Mouse (Mus musculus) midbrain, embryonic 15.5 days (tissue): ENCODE data around the gene Pemt. TPM values are rescaled to one million over a fixed set of nuclear protein-coding genes. Genes with fewer than 3 reads are reported as not detected.

Experiments used
- ATAC-seq: fragments of 200-750 bp; cut with Nextera tagmentation; replicated peaks from 2 replicates; pipeline ENCODE4 v1.8.0; 2017; ENCODE audit warnings: moderate TSS enrichment
- H3K27ac ChIP-seq: fragments of 300-500 bp; sonication (generic); 2 replicates; pipeline ENCODE4 v1.5.1; 2015; ENCODE audit warnings: mild to moderate bottlenecking, inconsistent platforms
- H3K27me3 ChIP-seq: fragments of 300-500 bp; sonication (generic); replicated peaks from 2 replicates; pipeline ENCODE4 v1.6.1; 2015; ENCODE audit warnings: inconsistent platforms
- H3K36me3 ChIP-seq: fragments of 300-500 bp; sonication (generic); replicated peaks from 2 replicates; pipeline ENCODE4 v1.6.1; 2015; ENCODE audit warnings: inconsistent platforms
- H3K4me1 ChIP-seq: fragments of 300-500 bp; sonication (generic); 2 replicates; pipeline ENCODE4 v1.6.1; 2015; ENCODE audit warnings: inconsistent platforms
- H3K4me2 ChIP-seq: fragments of 300-500 bp; sonication (generic); 2 replicates; pipeline ENCODE4 v1.6.1; 2015; ENCODE audit warnings: inconsistent platforms, mild to moderate bottlenecking, moderate library complexity
- H3K4me3 ChIP-seq: fragments of 300-500 bp; sonication (generic); 2 replicates; pipeline ENCODE4 v1.5.1; 2015; ENCODE audit warnings: mild to moderate bottlenecking, inconsistent platforms
- H3K9ac ChIP-seq: fragments of 300-500 bp; sonication (generic); 2 replicates; pipeline ENCODE4 v1.6.1; 2015; ENCODE audit warnings: mild to moderate bottlenecking, inconsistent platforms
- H3K9me3 ChIP-seq: fragments of 300-500 bp; sonication (generic); 2 replicates; pipeline ENCODE4 v1.6.1; 2016; ENCODE audit warnings: inconsistent platforms
- WGBS: fragments of 180-500 bp; shearing (Covaris S2); methylation state at CpG from one replicate; pipeline ENCODE4 v1.1.7; 2015; ENCODE audit warnings: mixed read lengths; 5-methylcytosine and 5-hydroxymethylcytosine counted together
- polyA plus RNA-seq: library from polyadenylated mRNA; unstranded; fragments of >200 nt; fragmentation: Nextera tagmentation; extraction: Ambion mirVana; gene quantifications from 2 replicates; pipeline ENCODE4 v1.2.1, GENCODE M21; 2015

Pemt gene
- polyA plus RNA-seq, 1 experiment from 2014 or later = 8.4 TPM

DNA sequence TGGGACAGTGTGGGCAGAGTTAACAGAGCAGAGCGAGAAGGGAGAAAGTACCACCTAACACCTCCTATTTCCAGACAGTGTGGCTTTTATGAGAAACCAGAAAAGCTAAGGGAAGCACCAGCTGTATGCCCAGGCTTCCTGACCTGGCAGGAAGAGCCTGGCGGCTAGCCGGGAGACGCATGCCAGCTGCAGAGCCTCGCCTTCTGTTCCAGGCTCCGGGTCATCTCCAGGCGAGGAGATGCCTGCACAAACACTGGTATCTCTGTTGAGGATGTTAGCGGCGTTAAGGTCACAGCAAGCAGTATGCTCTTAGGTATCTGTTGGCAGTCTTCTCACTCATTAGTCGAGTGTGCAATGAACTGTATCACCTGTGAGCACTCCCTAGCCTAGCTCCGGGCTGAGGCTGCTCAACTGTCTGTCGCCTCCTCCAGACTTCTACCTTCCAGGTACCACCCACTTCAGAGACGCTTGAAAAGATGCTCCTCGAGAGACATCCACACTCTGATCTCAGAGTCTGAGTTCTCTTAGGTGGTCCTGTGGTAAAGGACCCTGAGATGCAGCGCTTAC lies 27.7 kb upstream of the Pemt start:
- no peaks in the 10 kb centered on the region for H3K27me3 ChIP-seq
- no peaks in the 10 kb centered on the region for H3K9me3 ChIP-seq
- no peak for ATAC-seq
- H3K36me3 ChIP-seq = no peaks in the 10 kb centered on the region
- 79% methylated on average over 15 of the region's 15 CpGs for WGBS
- H3K4me3 ChIP-seq = no peak overlapping the region
- peaks cover 3% of the 10 kb centered on the region; the same call in 1 of the 2 replicates for H3K4me1 ChIP-seq
- no peak overlapping the region for H3K4me2 ChIP-seq
- no peak overlapping the region for H3K9ac ChIP-seq
- no peak overlapping the region for H3K27ac ChIP-seq

DNA sequence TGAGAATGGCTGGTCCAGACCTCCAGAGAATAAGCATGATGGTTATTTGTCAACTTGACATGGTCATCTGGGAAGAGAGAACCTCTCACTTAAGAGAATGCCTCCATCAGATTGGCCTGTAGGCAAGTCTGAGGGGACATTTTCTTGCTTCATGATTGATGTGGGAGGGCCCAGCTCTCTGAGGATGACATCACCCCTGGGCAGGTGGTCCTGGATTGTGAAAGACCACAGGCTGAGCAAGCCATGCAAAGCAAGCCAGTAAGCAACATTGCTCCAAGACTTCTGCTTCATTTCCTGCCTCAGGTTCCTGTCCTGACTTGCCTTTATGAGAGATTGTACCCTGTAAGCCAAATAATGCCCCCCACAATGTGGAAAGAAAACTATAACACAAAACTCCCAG lies 26.8 kb upstream of the Pemt start:
- no peaks in the 10 kb centered on the region for H3K36me3 ChIP-seq
- no peak overlapping the region for H3K27ac ChIP-seq
- no peak overlapping the region for H3K9ac ChIP-seq
- ATAC-seq = no peak
- peaks cover 3% of the 10 kb centered on the region; the same call in 1 of the 2 replicates for H3K4me1 ChIP-seq
- no peak overlapping the region for H3K4me3 ChIP-seq
- H3K27me3 ChIP-seq = no peaks in the 10 kb centered on the region
- H3K9me3 ChIP-seq = no peaks in the 10 kb centered on the region
- no peak overlapping the region for H3K4me2 ChIP-seq

DNA sequence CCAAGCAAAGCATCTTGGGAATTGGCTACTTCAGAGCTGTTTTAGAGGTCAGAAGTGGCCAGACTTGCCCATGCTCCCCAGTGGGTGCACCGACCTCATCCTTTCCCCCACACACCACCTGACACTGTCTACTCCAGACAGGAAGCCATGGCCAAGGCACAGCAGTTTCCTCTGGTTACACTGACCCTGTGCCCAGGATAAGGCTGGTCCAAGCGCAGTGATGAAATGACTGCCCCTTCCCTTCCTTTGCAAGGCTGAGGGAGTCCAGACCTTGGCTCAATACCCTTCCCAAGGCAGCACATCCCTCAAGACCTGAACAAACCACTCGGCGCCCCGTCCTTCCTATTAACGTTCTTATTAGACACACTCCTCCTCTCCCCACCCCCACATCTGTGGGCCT lies 24.9 kb upstream of the Pemt start:
- no peaks in the 10 kb centered on the region for H3K27me3 ChIP-seq
- H3K9ac ChIP-seq = no peak overlapping the region
- no peaks in the 10 kb centered on the region for H3K9me3 ChIP-seq
- H3K4me3 ChIP-seq = no peak overlapping the region
- H3K36me3 ChIP-seq = no peaks in the 10 kb centered on the region
- WGBS = 97% methylated on average over 6 of the region's 6 CpGs
- H3K27ac ChIP-seq = no peak overlapping the region
- H3K4me1 ChIP-seq = peaks cover 3% of the 10 kb centered on the region; the same call in 1 of the 2 replicates
- ATAC-seq = no peak
- no peak overlapping the region for H3K4me2 ChIP-seq

DNA sequence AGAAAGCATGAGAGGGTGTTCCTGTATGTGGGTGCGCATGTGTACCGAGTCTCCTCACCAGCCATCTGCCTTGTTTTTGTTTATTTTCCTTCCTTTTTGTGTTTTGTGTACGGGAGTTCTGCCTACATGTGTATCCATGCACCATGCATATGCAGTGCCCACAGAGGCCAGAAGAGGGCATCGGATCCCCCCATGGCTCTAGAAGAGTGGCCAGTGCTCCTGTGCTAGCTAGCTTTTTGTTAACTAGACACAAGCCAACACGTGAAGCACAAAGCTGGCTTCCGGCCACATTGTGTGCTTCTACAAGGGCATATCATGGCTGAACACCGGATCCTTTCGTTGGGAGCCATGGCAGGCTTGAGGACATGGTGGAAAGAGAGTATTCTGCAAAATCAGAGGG lies 24.3 kb upstream of the Pemt start:
- no peak for ATAC-seq
- Histone ChIP-seq H3K9ac (no peak overlapping the region), H3K4me2 (no peak overlapping the region), H3K27me3 (no peaks in the 10 kb centered on the region), H3K4me1 (peaks cover 3% of the 10 kb centered on the region; the same call in 1 of the 2 replicates), H3K36me3 (no peaks in the 10 kb centered on the region), H3K9me3 (no peaks in the 10 kb centered on the region), H3K4me3 (no peak overlapping the region), H3K27ac (no peak overlapping the region)
- WGBS = 31% methylated on average over 8 of the region's 8 CpGs

DNA sequence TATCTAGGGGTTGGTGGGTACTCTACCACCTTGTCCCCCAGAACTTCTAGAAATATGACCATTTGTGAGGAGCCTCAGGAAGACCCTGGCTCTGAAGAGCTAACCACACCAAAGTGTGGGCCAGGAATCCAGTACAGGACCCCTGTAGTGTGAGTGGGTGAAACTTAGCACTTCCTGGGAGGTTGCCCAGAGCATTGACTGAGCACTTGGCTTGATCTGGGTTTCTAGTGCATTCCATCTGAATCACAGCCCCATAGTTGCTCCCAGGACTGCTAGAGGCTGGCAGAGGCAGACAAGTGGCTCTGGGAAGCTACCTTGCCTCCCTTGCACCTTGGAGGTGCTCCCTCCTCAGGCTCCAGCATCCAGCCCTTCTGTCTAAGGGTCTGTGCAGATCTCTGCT lies 22.3 kb upstream of the Pemt start:
- H3K9me3 ChIP-seq = no peaks in the 10 kb centered on the region
- H3K27me3 ChIP-seq = no peaks in the 10 kb centered on the region
- ATAC-seq = no peak
- no peak overlapping the region for H3K27ac ChIP-seq
- no peak overlapping the region for H3K4me2 ChIP-seq
- H3K4me1 ChIP-seq = peaks cover 3% of the 10 kb centered on the region; the same call in 1 of the 2 replicates
- H3K9ac ChIP-seq = no peak overlapping the region
- no peak overlapping the region for H3K4me3 ChIP-seq
- no peaks in the 10 kb centered on the region for H3K36me3 ChIP-seq

DNA sequence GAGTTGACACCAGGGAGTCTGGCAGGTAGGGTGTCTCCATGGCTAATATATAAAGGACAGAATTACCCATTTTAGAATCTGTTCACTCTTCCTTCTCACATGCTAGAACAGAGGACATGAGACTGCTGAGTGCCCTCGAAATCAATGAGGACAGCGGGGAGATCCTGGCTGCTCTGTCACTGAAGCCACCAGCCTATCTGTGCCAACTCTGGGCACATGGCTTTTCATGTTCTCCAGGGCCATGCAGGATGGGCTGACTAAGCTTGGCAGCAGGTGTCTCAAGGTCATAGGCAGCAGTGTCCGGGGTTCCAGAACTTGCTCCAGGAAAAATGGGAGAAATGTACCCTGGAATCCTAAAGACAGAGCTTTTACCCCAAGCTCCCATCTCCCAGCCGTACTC lies 21.4 kb upstream of the Pemt start:
- Histone ChIP-seq H3K36me3 (no peaks in the 10 kb centered on the region), H3K9me3 (no peaks in the 10 kb centered on the region), H3K27ac (no peak overlapping the region), H3K27me3 (no peaks in the 10 kb centered on the region), H3K9ac (no peak overlapping the region), H3K4me2 (no peak overlapping the region), H3K4me3 (no peak overlapping the region), H3K4me1 (peaks cover 3% of the 10 kb centered on the region; the same call in 1 of the 2 replicates)
- 93% methylated on average over 4 of the region's 4 CpGs for WGBS
- ATAC-seq = no peak

DNA sequence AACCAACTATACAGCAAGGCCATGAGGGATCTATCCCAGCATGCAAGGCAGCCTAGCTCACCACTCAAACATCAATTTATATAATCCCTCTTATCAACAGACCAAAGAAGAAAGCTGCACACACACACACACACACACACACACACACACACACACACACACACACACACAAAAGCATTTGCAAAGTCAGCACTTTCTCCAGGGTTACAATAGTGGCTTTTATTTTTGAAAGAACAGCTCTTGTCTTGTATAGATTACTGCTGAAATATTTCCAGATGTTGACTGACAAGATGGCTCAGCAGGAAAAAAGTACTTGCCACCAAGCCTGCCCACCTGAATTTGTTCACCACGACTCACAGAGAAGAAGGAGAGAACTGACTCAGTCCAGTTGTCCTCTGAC lies 19.0 kb upstream of the Pemt start:
- 70% methylated on average over 1 of the region's 1 CpGs for WGBS
- Histone ChIP-seq H3K27me3 (no peaks in the 10 kb centered on the region), H3K4me1 (no peaks in the 10 kb centered on the region), H3K9me3 (no peaks in the 10 kb centered on the region), H3K36me3 (no peaks in the 10 kb centered on the region), H3K4me3 (no peak overlapping the region), H3K27ac (0 out of 2 replicates have a peak overlapping the region, but pooled peaks have one; percentile 7), H3K4me2 (no peak overlapping the region), H3K9ac (no peak overlapping the region)
- no peak for ATAC-seq

DNA sequence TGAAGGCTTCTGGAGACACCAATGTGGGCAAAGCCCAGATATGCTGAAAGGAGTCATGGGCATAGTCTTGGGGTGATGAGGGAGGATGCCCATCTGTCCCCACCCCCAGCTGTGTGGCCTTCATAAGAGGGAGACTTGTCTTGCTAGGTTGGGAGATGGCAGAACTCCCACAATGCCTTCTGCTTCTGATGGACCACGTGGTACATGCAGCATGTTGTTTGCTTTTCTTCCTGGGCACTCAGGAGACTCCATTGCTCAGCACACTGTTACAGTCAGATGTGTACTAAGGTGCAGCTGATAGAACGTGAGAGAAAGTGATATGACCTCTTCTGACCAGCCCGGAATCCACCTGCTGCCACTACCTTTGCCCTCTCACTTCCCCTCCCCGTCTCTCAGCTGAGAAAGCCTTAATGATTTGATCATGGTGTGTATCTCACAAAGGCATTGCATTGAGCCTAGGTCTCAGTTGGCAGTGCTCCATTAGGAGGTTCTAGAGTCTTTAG lies 15.3 kb upstream of the Pemt start:
- H3K27ac ChIP-seq = no peak overlapping the region
- H3K4me2 ChIP-seq = no peak overlapping the region
- 81% methylated on average over 4 of the region's 4 CpGs for WGBS
- no peaks in the 10 kb centered on the region for H3K27me3 ChIP-seq
- no peaks in the 10 kb centered on the region for H3K4me1 ChIP-seq
- no peak overlapping the region for H3K4me3 ChIP-seq
- ATAC-seq = no peak
- no peaks in the 10 kb centered on the region for H3K9me3 ChIP-seq
- H3K36me3 ChIP-seq = no peaks in the 10 kb centered on the region
- no peak overlapping the region for H3K9ac ChIP-seq

DNA sequence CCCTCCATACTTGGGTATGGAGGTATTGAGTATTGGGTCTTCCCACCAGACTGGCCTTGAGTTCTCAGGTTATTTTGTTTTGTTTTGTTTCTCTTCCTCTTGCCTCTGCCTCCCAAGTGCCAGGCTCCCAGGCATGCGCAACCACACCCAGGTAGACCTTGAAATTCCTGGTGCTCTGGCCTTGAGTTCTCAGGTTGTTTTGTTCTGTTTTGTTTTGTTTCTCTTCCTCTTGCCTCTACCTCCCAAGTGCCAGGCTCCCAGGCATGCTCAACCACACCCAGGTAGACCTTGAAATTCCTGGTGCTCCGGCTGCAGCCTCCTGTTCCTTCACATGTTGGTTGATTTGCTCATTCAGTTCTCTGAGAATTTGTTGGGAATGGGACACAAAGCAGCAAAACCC lies 13.7 kb upstream of the Pemt start:
- 97% methylated on average over 2 of the region's 2 CpGs for WGBS
- no peak for ATAC-seq
- Histone ChIP-seq H3K27me3 (no peaks in the 10 kb centered on the region), H3K4me3 (no peak overlapping the region), H3K9ac (no peak overlapping the region), H3K27ac (no peak overlapping the region), H3K4me2 (no peak overlapping the region), H3K4me1 (no peaks in the 10 kb centered on the region), H3K9me3 (no peaks in the 10 kb centered on the region), H3K36me3 (no peaks in the 10 kb centered on the region)

DNA sequence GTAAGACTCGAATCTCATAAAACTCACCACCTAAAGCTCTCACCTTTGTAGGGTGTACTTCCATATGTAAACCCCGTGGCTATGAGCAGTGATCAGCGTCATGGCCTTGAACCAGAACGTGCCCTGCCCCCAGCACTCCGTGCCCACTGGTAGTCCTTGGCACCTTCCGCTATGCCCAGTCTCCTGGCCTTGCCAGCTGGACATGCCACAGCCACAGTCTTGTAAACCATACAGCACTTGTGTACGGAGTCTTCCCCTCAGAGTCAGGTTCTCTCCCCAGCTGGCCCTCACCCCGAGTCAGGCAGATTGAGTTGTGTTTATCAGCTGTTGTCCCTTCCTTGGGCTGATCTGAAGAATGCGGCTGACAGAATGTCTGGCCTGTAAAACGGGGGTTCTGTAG lies 12.2 kb upstream of the Pemt start:
- H3K9me3 ChIP-seq = no peaks in the 10 kb centered on the region
- H3K36me3 ChIP-seq = no peaks in the 10 kb centered on the region
- H3K27me3 ChIP-seq = no peaks in the 10 kb centered on the region
- no peaks in the 10 kb centered on the region for H3K4me1 ChIP-seq
- H3K4me3 ChIP-seq = no peak overlapping the region
- no peak overlapping the region for H3K4me2 ChIP-seq
- WGBS = 86% methylated on average over 10 of the region's 10 CpGs
- no peak for ATAC-seq
- no peak overlapping the region for H3K9ac ChIP-seq
- H3K27ac ChIP-seq = no peak overlapping the region

DNA sequence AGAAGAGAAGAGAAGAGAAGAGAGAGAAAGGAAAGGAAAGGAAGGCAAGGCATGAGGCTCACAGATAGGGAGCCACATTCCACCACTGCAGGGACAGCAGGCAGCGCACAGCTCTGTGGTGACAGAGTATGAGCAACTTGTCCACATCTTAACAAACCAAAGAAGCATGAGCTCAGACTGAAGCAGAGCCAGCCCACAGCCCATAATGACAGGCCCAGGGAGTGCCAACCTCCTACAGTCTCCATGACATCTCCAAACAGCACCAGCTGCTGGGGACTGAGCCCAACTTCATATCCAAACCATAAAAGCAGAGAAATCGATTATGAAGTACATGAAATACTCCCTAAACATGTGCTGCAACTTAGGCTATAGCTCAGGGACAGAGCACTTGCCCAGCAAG lies 11.7 kb upstream of the Pemt start:
- ATAC-seq = no peak
- Histone ChIP-seq H3K4me1 (no peaks in the 10 kb centered on the region), H3K27ac (no peak overlapping the region), H3K36me3 (no peaks in the 10 kb centered on the region), H3K4me3 (no peak overlapping the region), H3K4me2 (no peak overlapping the region), H3K27me3 (no peaks in the 10 kb centered on the region), H3K9me3 (no peaks in the 10 kb centered on the region), H3K9ac (no peak overlapping the region)
- WGBS = 77% methylated on average over 2 of the region's 2 CpGs

DNA sequence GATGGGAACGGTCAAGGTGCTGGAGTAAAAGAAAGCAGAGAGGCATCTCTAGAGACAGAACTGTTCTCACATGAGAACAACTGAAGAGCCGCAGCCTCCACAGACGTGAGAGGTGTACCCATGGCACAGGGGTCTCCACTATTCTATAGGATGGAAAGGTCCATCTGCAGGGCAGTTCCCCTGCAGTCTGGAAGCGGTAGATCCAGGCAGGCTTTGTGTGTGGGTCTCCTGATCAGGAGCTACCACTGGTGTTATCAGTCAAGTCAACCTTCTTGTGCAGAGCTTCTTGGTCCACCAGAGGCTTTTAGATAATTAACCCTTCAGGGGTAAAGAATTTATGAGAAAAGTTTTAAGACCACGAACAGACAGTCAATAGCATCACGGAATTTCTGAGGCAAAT lies 10.2 kb upstream of the Pemt start:
- H3K36me3 ChIP-seq = no peaks in the 10 kb centered on the region
- no peak overlapping the region for H3K4me2 ChIP-seq
- WGBS = 85% methylated on average over 6 of the region's 6 CpGs
- no peak overlapping the region for H3K27ac ChIP-seq
- no peaks in the 10 kb centered on the region for H3K9me3 ChIP-seq
- H3K9ac ChIP-seq = no peak overlapping the region
- H3K4me3 ChIP-seq = no peak overlapping the region
- H3K4me1 ChIP-seq = no peaks in the 10 kb centered on the region
- no peaks in the 10 kb centered on the region for H3K27me3 ChIP-seq
- ATAC-seq = no peak

DNA sequence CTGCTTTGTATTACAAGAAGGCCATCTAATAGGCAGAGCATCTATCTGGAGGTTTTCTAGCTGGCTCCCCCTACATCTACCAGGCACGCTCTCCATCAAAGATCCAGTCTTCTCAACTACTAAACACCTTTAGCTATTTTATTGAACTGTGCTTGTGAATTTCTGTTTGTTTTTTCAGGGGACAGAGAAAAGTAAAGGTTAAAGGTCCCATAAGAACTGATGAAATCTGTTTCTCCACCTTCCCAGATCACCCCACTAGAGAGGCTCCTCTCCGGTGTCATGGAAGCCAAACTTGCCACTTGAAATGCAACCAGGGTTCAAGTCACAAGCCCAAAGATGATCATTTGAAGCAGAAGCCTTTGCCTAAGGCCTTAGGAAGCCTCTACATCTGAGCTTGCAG lies 2.6 kb upstream of the Pemt start:
- Histone ChIP-seq H3K9ac (no peak overlapping the region), H3K4me2 (no peak overlapping the region), H3K27me3 (no peaks in the 10 kb centered on the region), H3K4me1 (peaks cover 5% of the 10 kb centered on the region), H3K4me3 (no peak overlapping the region), H3K27ac (no peak overlapping the region), H3K36me3 (no peaks in the 10 kb centered on the region), H3K9me3 (no peaks in the 10 kb centered on the region)
- 92% methylated on average over 2 of the region's 2 CpGs for WGBS
- no peak for ATAC-seq
